ENCODE assay signal across 9 mouse cellular contexts in genomic region chr5:69520661-69521278, GRCm38 (mm10). TPM values are rescaled to one million over a fixed set of nuclear protein-coding genes. Genes with fewer than 3 reads are reported as not detected.
DNase-seq lines count a peak whose midpoint lies in the region; ATAC-seq and TF ChIP-seq lines count a peak whose summit lies in the region.
"Had no signal": no experiment of that assay in that cellular context is flagged by ENCODE, and none has a peak within 500 bp of the region (broad histone marks: within the 10 kb centered on the region; RNA-seq: fewer than 3 reads in every experiment).

No protein-coding gene starts in this region.

- no peaks in the 10 kb centered on the region for H3K4me1 ChIP-seq in forebrain, embryonic 16.5 days (replicated peaks; ENCODE audit: control insufficient read depth, insufficient read depth, low read length)
- H3K4me1 ChIP-seq: stomach, embryonic 15.5 days had no signal

- intact Hi-C loops in gastrocnemius, adult 2 months (cut with DNase I) = loop anchor here (5.0 kb wide), 1 partner anchor 47 kb away; no protein-coding TSS in a partner anchor

- ATAC-seq in forebrain, embryonic 16.5 days = peak; percentile 50; the same call in 1 of the 2 replicates

- no peak overlapping the region for H3K4me3 ChIP-seq in gastrocnemius, adult 2 months
- H3K4me3 ChIP-seq in forebrain, embryonic 16.5 days (replicated peaks; ENCODE audit: low read length) = no peak overlapping the region
- H3K4me3 ChIP-seq: stomach, embryonic 15.5 days had no signal

- peak; percentile 23 for DNase-seq in gastrocnemius, adult 2 months
- no peak for DNase-seq in gastrocnemius, postnatal 25 days
- DNase-seq in ES-CJ7 (ENCODE audit: low read depth, low spot score) = peak; percentile 66
- peak; percentile 53 for DNase-seq in cerebellum, adult 11-12 months
- peak; percentile 39 to 58 for DNase-seq in kidney, postnatal 25 days
- peak; percentile 7 to 12 for DNase-seq in lung, adult 18-20 months
- DNase-seq in retina, postnatal 1 day = peak; percentile 78

- H3K9ac ChIP-seq in forebrain, embryonic 16.5 days (replicated peaks; ENCODE audit: low read depth, low read length) = no peak overlapping the region
- H3K9ac ChIP-seq: stomach, embryonic 15.5 days had no signal

- H3K4me2 ChIP-seq in forebrain, embryonic 16.5 days (ENCODE audit: low read length) = no peak overlapping the region
- H3K4me2 ChIP-seq: stomach, embryonic 15.5 days had no signal

- no peaks in the 10 kb centered on the region for H3K36me3 ChIP-seq in forebrain, embryonic 16.5 days (ENCODE audit: control insufficient read depth, insufficient read depth)
- H3K36me3 ChIP-seq: stomach, embryonic 15.5 days had no signal

- peak; percentile 72 for TF ChIP-seq CTCF in gastrocnemius, adult 2 months (IDR thresholded peaks at IDR 0.05)

- no peak overlapping the region for H3K27ac ChIP-seq in gastrocnemius, adult 2 months
- H3K27ac ChIP-seq in forebrain, embryonic 16.5 days (ENCODE audit: low read length) = no peak overlapping the region
- H3K27ac ChIP-seq: stomach, embryonic 15.5 days had no signal

- no peaks in the 10 kb centered on the region for H3K27me3 ChIP-seq in forebrain, embryonic 16.5 days (replicated peaks; ENCODE audit: control insufficient read depth, insufficient read depth, low read length)
- H3K27me3 ChIP-seq: stomach, embryonic 15.5 days had no signal

- H3K9me3 ChIP-seq in forebrain, embryonic 16.5 days (ENCODE audit: control insufficient read depth, low read length) = no peaks in the 10 kb centered on the region
- H3K9me3 ChIP-seq: stomach, embryonic 15.5 days had no signal

- 36% methylated on average over 7 of the region's 7 CpGs for WGBS in forebrain, embryonic 16.5 days

RNA-seq across cellular contexts. Expression of gene Yipf7, which starts 21.7 kb away (rescaled TPM):
- 100 to 1,000 TPM in 1 of 2 experiments, 10 to 100 TPM in 1; 73.2 to 121 TPM for total RNA-seq in gastrocnemius, adult 2 months (2021)
- 100 to 1,000 TPM; 108 to 119 TPM for total RNA-seq in gastrocnemius, postnatal 25 days (2021)
- polyA plus RNA-seq in forebrain, embryonic 16.5 days (2015; fragmentation: Nextera tagmentation; extraction: Ambion mirVana) = not detected in 2 replicates
- polyA plus RNA-seq: stomach, embryonic 15.5 days had no signal

RNA-seq across cellular contexts. Expression of gene Guf1, which starts 36.0 kb away (rescaled TPM):
- 10 to 100 TPM; 15.2 to 19.0 TPM for total RNA-seq in gastrocnemius, adult 2 months (2021)
- 10 to 100 TPM; 19.5 to 20.0 TPM for total RNA-seq in gastrocnemius, postnatal 25 days (2021)
- polyA plus RNA-seq in forebrain, embryonic 16.5 days (2015; fragmentation: Nextera tagmentation; extraction: Ambion mirVana) = 40.6 and 53.9 TPM in 2 replicates
